Mouse (Mus musculus) urinary bladder, adult 2 months (tissue): Measurements from ENCODE around the gene Gm4871. TPM values are rescaled to one million over a fixed set of nuclear protein-coding genes. Genes with fewer than 3 reads are reported as not detected.

Experiments
- DNase-seq: peaks from one replicate; pipeline ENCODE4 v3.0.0; 2022; ENCODE audit warnings: low spot score
- polyA plus RNA-seq: library from polyadenylated mRNA; depleted of rRNA; stranded (reverse); fragments of >200 nt; gene quantifications from 2 replicates; pipeline ENCODE4 v1.2.3, GENCODE M21; 2012; rRNA removed

Gm4871 gene
- polyA plus RNA-seq, 1 experiment, result not detected

GRCm38 (mm10) chr5:144990481-144990880 is 42.1 kb downstream of the Gm4871 start:
- no peak for DNase-seq

- DNase-seq, result no peak
These were observed 42.5 kb downstream of the Gm4871 start for GRCm38 (mm10) chr5:144990051-144990450.

- no peak for DNase-seq
These were observed 43.5 kb downstream of the Gm4871 start for GRCm38 (mm10) chr5:144989061-144989405.

- DNase-seq, result no peak
These were observed 44.1 kb downstream of the Gm4871 start for GRCm38 (mm10) chr5:144988340-144989060.

- DNase-seq, result no peak
These were observed 45.0 kb downstream of the Gm4871 start for GRCm38 (mm10) chr5:144987561-144987960.

GRCm38 (mm10) chr5:144984839-144985238 is 47.7 kb downstream of the Gm4871 start:
- no peak for DNase-seq

- DNase-seq, result no peak
These were observed 49.3 kb downstream of the Gm4871 start for GRCm38 (mm10) chr5:144983227-144983626.

Other genes with a start within 250 kb of the Gm4871 start
- 23.2 and 27.5 TPM in 2 replicates for gene Smurf1, start 66.9 kb downstream of the Gm4871 start, polyA plus RNA-seq
- gene 1700018F24Rik, start 10.2 kb upstream of the Gm4871 start, polyA plus RNA-seq, result not detected in 2 replicates
- 284 and 341 TPM in 2 replicates for gene Arpc1a, start 51.1 kb upstream of the Gm4871 start, polyA plus RNA-seq
- gene Kpna7, start 51.3 kb upstream of the Gm4871 start, polyA plus RNA-seq, result not detected in 2 replicates
- gene Arpc1b, start 81.5 kb upstream of the Gm4871 start, polyA plus RNA-seq, result 410 and 483 TPM in 2 replicates
- 51.4 and 62.5 TPM in 2 replicates for gene Pdap1, start 107.5 kb upstream of the Gm4871 start, polyA plus RNA-seq
- gene Bud31, start 107.6 kb upstream of the Gm4871 start, polyA plus RNA-seq, result 80.5 and 98.6 TPM in 2 replicates
- 12.9 TPM in 2 replicates for gene Ptcd1, start 134.4 kb upstream of the Gm4871 start, polyA plus RNA-seq
- 20.4 and 25.4 TPM in 2 replicates for gene Cpsf4, start 134.5 kb upstream of the Gm4871 start, polyA plus RNA-seq
- 266 and 278 TPM in 2 replicates for gene Atp5j2, start 159.3 kb upstream of the Gm4871 start, polyA plus RNA-seq
- 6.8 and 7.4 TPM in 2 replicates for gene Zkscan14, start 169.1 kb upstream of the Gm4871 start, polyA plus RNA-seq
- 7.4 and 9.1 TPM in 2 replicates for gene Zkscan5, start 171.8 kb upstream of the Gm4871 start, polyA plus RNA-seq
- 30.0 and 31.5 TPM in 2 replicates for gene Zfp655, start 199.0 kb upstream of the Gm4871 start, polyA plus RNA-seq
- gene Zscan25, start 247.7 kb upstream of the Gm4871 start, polyA plus RNA-seq, result 16.1 and 19.1 TPM in 2 replicates